ENCODE assay signal across 9 mouse cellular contexts in genomic region chr13:79027877-79028760, GRCm38 (mm10).
DNase-seq lines count a peak whose midpoint lies in the region; ATAC-seq and TF ChIP-seq lines count a peak whose summit lies in the region.
"Had no signal": no experiment of that assay in that cellular context is flagged by ENCODE, and none has a peak within 500 bp of the region (broad histone marks: within the 10 kb centered on the region; RNA-seq: fewer than 3 reads in every experiment).

No protein-coding gene starts in this region.

- H3K9me3 ChIP-seq in MEL (replicated peaks; ENCODE audit: insufficient read depth, low read length) = no peaks in the 10 kb centered on the region

- intact Hi-C loops in heart, postnatal 14 days (cut with DNase I) = loop anchor here (5.0 kb wide), 1 partner anchor 826 kb away; no protein-coding TSS in a partner anchor
- intact Hi-C loops in left cerebral cortex, adult 2 months (cut with DNase I) = loop anchor here (5.0 kb wide), 2 partner anchors 826 to 1051 kb away; no protein-coding TSS in a partner anchor

- DNase-seq in kidney, adult 9 months = peak; percentile 10
- DNase-seq in kidney, adult 11 months = no peak
- peak; percentile 36 for DNase-seq in MEL (ENCODE audit: low read depth, low spot score)
- DNase-seq in cerebellum, postnatal 25 days = peak; percentile 10 to 37
- peak; percentile 15 to 47 for DNase-seq in heart, postnatal 14 days
- peak in 1 of 2 experiments; percentile 40 for DNase-seq in left cerebral cortex, adult 2 months (ENCODE audit: extremely low spot score in 1 of 2, low spot score in 2 of 2)
- peak; percentile 30 for DNase-seq in right cerebral cortex, postnatal 14 days

- TF ChIP-seq CTCF in MEL (IDR thresholded peaks at IDR 0.05 in 2 of 3, conservative IDR thresholded peaks at IDR 0.05 in 1 of 3; ENCODE audit: control insufficient read depth in 1 of 3, insufficient read depth in 1 of 3, low read depth in 2 of 3, low read length in 3 of 3, poor library complexity in 1 of 3, severe bottlenecking in 1 of 3) = peak; percentile 29 to 70 (median 58)
- TF ChIP-seq CTCF in left cerebral cortex, adult 2 months (IDR thresholded peaks at IDR 0.05) = peak; percentile 75

- H3K27me3 ChIP-seq in MEL (ENCODE audit: control insufficient read depth in 1 of 2, insufficient read depth in 2 of 2, low read length in 2 of 2) = no peaks in the 10 kb centered on the region

- H3K79me2 ChIP-seq in MEL (ENCODE audit: control insufficient read depth, insufficient read depth, low read length, poor library complexity) = no peaks in the 10 kb centered on the region; the same call in 1 of the 2 replicates

- H3K4me1 ChIP-seq in MEL (ENCODE audit: control insufficient read depth in 1 of 2, insufficient read depth in 2 of 2, low read length in 2 of 2) = peaks cover 0 to 3% of the 10 kb centered on the region in 2 experiments; a peak in 2 of 4 replicates

- no peak overlapping the region for H3K4me3 ChIP-seq in MEL (ENCODE audit: control insufficient read depth in 1 of 2, insufficient read depth in 1 of 2, low read depth in 2 of 2, low read length in 2 of 2)
- H3K4me3 ChIP-seq in left cerebral cortex, adult 2 months = no peak overlapping the region
- H3K4me3 ChIP-seq: myocyte had no signal

- H3K9ac ChIP-seq in MEL (ENCODE audit: control insufficient read depth, low read depth, low read length, poor library complexity, severe bottlenecking) = no peak overlapping the region

- no peak overlapping the region for H3K27ac ChIP-seq in MEL (ENCODE audit: control insufficient read depth, low read depth, low read length)
- no peak overlapping the region for H3K27ac ChIP-seq in left cerebral cortex, adult 2 months

- no peak for TF ChIP-seq POLR2A in MEL (IDR thresholded peaks at IDR 0.05; ENCODE audit: control insufficient read depth in 1 of 2, insufficient read depth in 1 of 2, low read depth in 1 of 2, low read length in 2 of 2, poor library complexity in 1 of 2)

- TF ChIP-seq EP300 in MEL (IDR thresholded peaks at IDR 0.05; ENCODE audit: low read depth in 1 of 2, low read length in 2 of 2) = no peak

- peaks cover 0 to 4% of the 10 kb centered on the region in 2 experiments; a peak in 1 of 4 replicates for H3K36me3 ChIP-seq in MEL (ENCODE audit: control insufficient read depth in 1 of 2, insufficient read depth in 2 of 2, low read length in 2 of 2)

- TF ChIP-seq RAD21 in MEL (IDR thresholded peaks at IDR 0.05; ENCODE audit: low read depth, low read length) = peak; percentile 75

- ATAC-seq in monocyte, adult 5-6 weeks (replicated peaks; ENCODE audit: insufficient number of reproducible peaks, low FRiP score, low TSS enrichment, poor library complexity, severe bottlenecking) = no peak

TF ChIP-seq in MEL, 35 proteins besides CTCF, POLR2A, EP300 and RAD21:
- TF ChIP-seq USF2 (IDR thresholded peaks at IDR 0.05; ENCODE audit: borderline replicate concordance in 1 of 2, insufficient read depth in 1 of 2, low read depth in 1 of 2, low read length in 2 of 2) (no peak), ZC3H11A (IDR thresholded peaks at IDR 0.05; ENCODE audit: low read depth, low read length) (peak; percentile 74), SMC3 (IDR thresholded peaks at IDR 0.05; ENCODE audit: low read depth, low read length) (peak; percentile 76)
